Mouse (Mus musculus) liver, adult 2 months (tissue): ENCODE results near the gene Xpr1. TPM values are rescaled to one million over a fixed set of nuclear protein-coding genes. Genes with fewer than 3 reads are reported as not detected.

Source experiments
- DNase-seq: peaks from one replicate; pipeline ENCODE4 v3.0.0-alpha.2; 2011; ENCODE audit warnings: low read depth, low spot score; ENCODE audit errors: extremely low read depth
- H3K27ac ChIP-seq: fragments of 200-500 bp; replicated peaks from 2 replicates; pipeline ENCODE4 v1.5.1; 2012; ENCODE audit warnings: low read depth, mild to moderate bottlenecking, control low read depth, inconsistent platforms, low read length; ENCODE audit not compliant: insufficient read depth
- H3K27me3 ChIP-seq: fragments of 200-500 bp; 2 replicates; pipeline ENCODE4 v1.6.1; 2012; ENCODE audit warnings: mild to moderate bottlenecking, moderate library complexity, low read length, inconsistent platforms; ENCODE audit not compliant: control insufficient read depth, insufficient read depth
- H3K36me3 ChIP-seq: fragments of 200-500 bp; 2 replicates; pipeline ENCODE4 v1.6.1; 2012; ENCODE audit warnings: low read length, inconsistent platforms; ENCODE audit not compliant: control insufficient read depth, insufficient read depth
- H3K4me1 ChIP-seq: fragments of 200-500 bp; 2 replicates; pipeline ENCODE4 v1.6.1; 2011; ENCODE audit warnings: low read length; ENCODE audit not compliant: control insufficient read depth, insufficient read depth
- H3K4me3 ChIP-seq: fragments of 200-500 bp; 2 replicates; pipeline ENCODE4 v1.5.1; 2011; ENCODE audit warnings: low read depth, mild to moderate bottlenecking, control low read depth, low read length, moderate library complexity; ENCODE audit not compliant: insufficient read depth
- H3K79me2 ChIP-seq: fragments of 200-500 bp; 2 replicates; pipeline ENCODE4 v1.6.1; 2012; ENCODE audit warnings: inconsistent platforms, mild to moderate bottlenecking, low read length, moderate library complexity; ENCODE audit not compliant: control insufficient read depth, insufficient read depth
- H3K9ac ChIP-seq: fragments of 200-500 bp; 2 replicates; pipeline ENCODE4 v1.6.1; 2012; ENCODE audit warnings: low read depth, mild to moderate bottlenecking, control low read depth, inconsistent platforms, low read length
- CTCF ChIP-seq: fragments of 200-500 bp; IDR thresholded peaks from 2 replicates; pipeline ENCODE4 v1.5.1; 2011; ENCODE audit warnings: low read depth, low read length, control low read depth
- POLR2A ChIP-seq: fragments of 200-500 bp; IDR thresholded peaks from 2 replicates; pipeline ENCODE4 v1.6.1; 2011; ENCODE audit warnings: low read length, control low read depth; ENCODE audit not compliant: insufficient read depth; ENCODE audit errors: extremely low read depth
- WGBS: fragments of 180-500 bp; shearing (Covaris S2); methylation state at CpG from one replicate; pipeline ENCODE4 v1.1.7; 2018; 5-methylcytosine and 5-hydroxymethylcytosine counted together
- polyA plus RNA-seq: library from polyadenylated mRNA; depleted of rRNA; stranded (reverse); fragments of >200 nt; gene quantifications from 2 replicates; pipeline ENCODE4 v1.2.3, GENCODE M21; 2012
- total RNA-seq: library from RNA; depleted of rRNA; stranded (reverse); fragments of >200 nt; gene quantifications from 2 replicates; pipeline ENCODE4 v1.2.3, GENCODE M21; 2014

Gene Xpr1
- total and polyA plus RNA-seq, 2 experiments: 5.4 to 17.1 TPM

DNA sequence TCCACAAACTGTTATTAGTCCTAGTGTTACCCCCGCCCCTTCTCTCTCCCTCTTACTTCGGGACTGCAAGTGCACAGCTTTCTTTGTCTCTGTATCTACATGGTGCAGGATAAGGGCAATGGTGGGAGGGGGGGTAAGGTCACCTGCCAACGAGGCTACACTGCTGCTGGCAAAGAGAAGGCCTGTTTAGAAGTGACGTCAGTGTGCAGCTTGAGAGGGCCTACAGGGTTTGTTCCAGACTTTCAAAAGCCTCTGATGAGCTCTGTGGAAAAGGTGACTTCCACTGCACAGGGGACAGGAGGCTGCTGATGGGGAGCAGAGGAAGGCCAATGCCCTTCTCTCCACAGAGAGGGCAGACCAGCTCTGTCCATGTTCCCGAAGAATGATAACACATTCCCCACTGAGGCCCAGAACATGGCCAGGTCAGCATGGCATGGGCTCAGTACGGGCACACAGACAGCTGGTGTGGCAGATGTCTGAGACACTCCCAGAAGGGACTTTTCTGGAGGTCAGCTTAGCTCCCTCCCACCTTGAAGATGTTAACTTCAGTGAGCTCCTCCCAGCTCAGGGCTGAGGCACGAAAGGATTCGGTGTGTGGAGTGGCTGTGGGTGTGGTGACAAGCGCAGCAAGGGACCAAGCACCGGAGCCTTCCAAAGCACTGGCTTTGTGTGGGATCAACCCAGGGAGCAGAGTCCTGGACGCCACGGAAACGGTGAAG, 180.8 kb downstream of the Xpr1 start:
- no peak overlapping the region for H3K27ac ChIP-seq
- DNase-seq: no peak

DNA sequence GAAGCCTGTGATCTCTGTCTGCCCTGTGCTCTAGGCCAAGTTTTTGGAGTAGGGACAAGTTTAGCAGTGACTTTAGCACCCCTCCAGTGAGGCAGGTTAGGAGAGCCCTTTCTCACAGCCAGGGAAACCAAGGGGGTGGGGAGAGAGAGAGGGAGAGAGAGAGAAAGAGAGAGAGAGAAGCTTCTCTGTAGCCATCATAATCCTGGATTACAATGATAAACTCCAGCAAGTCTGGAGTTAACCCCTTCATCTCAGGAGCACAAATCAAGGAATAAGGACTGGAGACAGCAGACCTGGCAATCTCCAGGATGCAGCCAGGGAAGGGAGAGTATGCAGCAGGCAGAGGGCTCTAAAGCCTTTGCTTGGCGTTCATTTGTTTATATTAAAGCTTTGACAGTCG, 181.6 kb downstream of the Xpr1 start:
- Histone ChIP-seq H3K9ac (no peak overlapping the region), H3K27ac (no peak overlapping the region)
- DNase-seq: no peak

More for the DNA sequence above, 180.8 kb downstream of the Xpr1 start:
- no peaks in the 10 kb centered on the region for H3K36me3 ChIP-seq
- whole genome bisulfite sequencing: 79% methylated on average over 13 of the region's 13 CpGs
- no peaks in the 10 kb centered on the region for H3K4me1 ChIP-seq
- no peaks in the 10 kb centered on the region for H3K79me2 ChIP-seq
- no peak overlapping the region for H3K4me3 ChIP-seq
- no peaks in the 10 kb centered on the region for H3K27me3 ChIP-seq
- TF ChIP-seq CTCF (no peak), POLR2A (no peak)
- no peak overlapping the region for H3K9ac ChIP-seq

DNA sequence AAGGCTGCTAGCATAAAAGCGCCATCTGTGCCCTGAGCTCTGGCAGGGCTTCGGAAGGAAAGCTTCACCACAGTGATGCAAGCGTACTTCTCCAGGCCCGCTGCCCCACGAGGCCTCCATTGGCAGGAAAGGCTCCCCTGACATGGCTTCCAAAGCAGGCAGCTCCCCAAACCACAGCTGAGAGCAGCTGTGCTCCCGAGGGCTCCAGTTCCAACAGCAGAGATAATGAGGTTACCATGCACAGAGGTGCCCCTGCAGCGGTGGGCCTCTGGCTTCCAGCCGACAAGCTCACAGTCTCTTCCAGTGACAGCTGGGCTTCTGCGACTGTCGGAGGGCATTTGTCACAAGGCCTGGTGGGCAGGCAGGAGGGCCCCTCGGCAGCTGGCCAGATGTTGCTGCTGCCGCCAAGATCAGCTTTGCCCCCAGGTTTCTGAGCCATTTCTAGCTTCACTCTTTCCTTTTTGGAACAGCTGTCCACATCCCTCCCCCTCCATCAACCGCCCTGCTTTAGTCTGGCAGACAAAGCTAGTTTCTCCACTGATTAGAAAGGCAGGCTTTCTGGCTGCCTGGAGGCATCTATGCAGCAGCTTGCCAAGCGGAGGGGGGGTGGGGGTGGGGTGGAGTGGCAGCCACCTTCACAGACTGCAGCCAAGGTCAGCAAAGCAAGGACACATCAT, 183.1 kb downstream of the Xpr1 start:
- Histone ChIP-seq H3K79me2 (no peaks in the 10 kb centered on the region), H3K9ac (no peak overlapping the region), H3K27me3 (no peaks in the 10 kb centered on the region), H3K4me1 (no peaks in the 10 kb centered on the region), H3K27ac (no peak overlapping the region), H3K36me3 (no peaks in the 10 kb centered on the region), H3K4me3 (no peak overlapping the region)
- DNase-seq: no peak
- 70% methylated on average over 14 of the region's 14 CpGs for WGBS
- TF ChIP-seq CTCF (no peak), POLR2A (no peak)

More for the DNA sequence above, 181.6 kb downstream of the Xpr1 start:
- no peaks in the 10 kb centered on the region for H3K79me2 ChIP-seq
- H3K36me3 ChIP-seq: no peaks in the 10 kb centered on the region
- H3K4me3 ChIP-seq: no peak overlapping the region
- H3K27me3 ChIP-seq: no peaks in the 10 kb centered on the region
- WGBS: 53% methylated on average over 2 of the region's 2 CpGs
- no peaks in the 10 kb centered on the region for H3K4me1 ChIP-seq
- TF ChIP-seq CTCF (no peak), POLR2A (no peak)

- 76% methylated on average over 9 of the region's 9 CpGs for WGBS
- no peaks in the 10 kb centered on the region for H3K79me2 ChIP-seq
- no peaks in the 10 kb centered on the region for H3K36me3 ChIP-seq
- no peak for TF ChIP-seq POLR2A
- TF ChIP-seq CTCF: no peak
- no peak for DNase-seq
- no peaks in the 10 kb centered on the region for H3K27me3 ChIP-seq
- H3K4me3 ChIP-seq: no peak overlapping the region
- H3K4me1 ChIP-seq: no peaks in the 10 kb centered on the region
- no peak overlapping the region for H3K9ac ChIP-seq
- no peak overlapping the region for H3K27ac ChIP-seq
Measured at GRCm38 (mm10) chr1:155233378-155233777, 183.8 kb downstream of the Xpr1 start.

- no peak for DNase-seq
- Histone ChIP-seq H3K36me3 (no peaks in the 10 kb centered on the region), H3K27ac (no peak overlapping the region), H3K9ac (no peak overlapping the region), H3K4me1 (no peaks in the 10 kb centered on the region), H3K4me3 (no peak overlapping the region), H3K79me2 (no peaks in the 10 kb centered on the region), H3K27me3 (no peaks in the 10 kb centered on the region)
- 82% methylated on average over 6 of the region's 6 CpGs for WGBS
- no peak for TF ChIP-seq POLR2A
- no peak for TF ChIP-seq CTCF
Measured at GRCm38 (mm10) chr1:155232786-155233185, 184.4 kb downstream of the Xpr1 start.

DNA sequence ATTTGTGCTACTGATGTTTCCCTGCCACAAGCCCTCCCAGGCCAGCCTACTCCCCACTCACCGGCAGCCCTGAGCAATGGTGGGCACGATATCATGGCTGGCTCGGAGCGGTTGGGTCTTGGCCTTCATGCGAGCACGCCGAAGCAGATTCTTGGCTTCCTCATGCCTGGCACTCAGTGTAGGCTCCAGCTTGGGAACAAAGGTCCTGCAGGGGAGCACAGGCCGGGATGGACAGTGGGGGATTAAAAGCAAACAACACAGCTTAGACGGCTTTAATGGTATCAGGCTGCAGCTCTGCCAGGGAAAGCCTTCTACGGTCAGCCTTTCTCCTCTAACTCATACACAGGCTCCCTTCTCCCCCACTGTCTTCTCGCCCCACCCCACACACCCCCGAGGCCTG, 184.8 kb downstream of the Xpr1 start:
- H3K79me2 ChIP-seq: no peaks in the 10 kb centered on the region
- no peak overlapping the region for H3K9ac ChIP-seq
- no peak for TF ChIP-seq POLR2A
- TF ChIP-seq CTCF: no peak
- no peak overlapping the region for H3K4me3 ChIP-seq
- H3K4me1 ChIP-seq: no peaks in the 10 kb centered on the region
- H3K27me3 ChIP-seq: no peaks in the 10 kb centered on the region
- H3K36me3 ChIP-seq: no peaks in the 10 kb centered on the region
- DNase-seq: no peak
- WGBS: 71% methylated on average over 12 of the region's 12 CpGs
- no peak overlapping the region for H3K27ac ChIP-seq
